Mouse (Mus musculus): ENCODE measurements around the gene Rmnd5a. TPM values are rescaled to one million over a fixed set of nuclear protein-coding genes. Genes with fewer than 3 reads are reported as not detected.

Gene Rmnd5a
- polyA plus RNA-seq, 1 experiment from 2014 or later, result 11.2 TPM

GRCm38 (mm10) chr6:71396016-71396415 lies 44.4 kb downstream of the Rmnd5a start:
- no peak overlapping the region for H3K4me3 ChIP-seq (ENCODE audit: low read length)
- H3K9me3 ChIP-seq (ENCODE audit: control insufficient read depth, low read length), result no peaks in the 10 kb centered on the region
- H3K36me3 ChIP-seq (ENCODE audit: control insufficient read depth, insufficient read depth, low read length), result peaks cover 57% of the 10 kb centered on the region
- no peak for ATAC-seq (ENCODE audit: low FRiP score, low TSS enrichment)
- H3K4me1 ChIP-seq (ENCODE audit: control insufficient read depth, insufficient read depth, low read length), result no peaks in the 10 kb centered on the region
- no peak overlapping the region for H3K27ac ChIP-seq (ENCODE audit: low read depth, low read length)
- no peak overlapping the region for H3K4me2 ChIP-seq (replicated peaks; ENCODE audit: low read depth, low read length)
- no peaks in the 10 kb centered on the region for H3K27me3 ChIP-seq (ENCODE audit: control insufficient read depth, insufficient read depth, low read length)
- no peak overlapping the region for H3K9ac ChIP-seq (ENCODE audit: low read depth, low read length)
- 91% methylated on average over 1 of the region's 1 CpGs for WGBS

GRCm38 (mm10) chr6:71390496-71390895 lies 49.9 kb downstream of the Rmnd5a start:
- Histone ChIP-seq H3K9ac (ENCODE audit: low read depth, low read length) (no peak overlapping the region), H3K4me3 (ENCODE audit: low read length) (no peak overlapping the region), H3K4me1 (ENCODE audit: control insufficient read depth, insufficient read depth, low read length) (no peaks in the 10 kb centered on the region), H3K27ac (ENCODE audit: low read depth, low read length) (no peak overlapping the region), H3K9me3 (ENCODE audit: control insufficient read depth, low read length) (no peaks in the 10 kb centered on the region), H3K4me2 (replicated peaks; ENCODE audit: low read depth, low read length) (no peak overlapping the region), H3K27me3 (ENCODE audit: control insufficient read depth, insufficient read depth, low read length) (no peaks in the 10 kb centered on the region), H3K36me3 (ENCODE audit: control insufficient read depth, insufficient read depth, low read length) (peaks cover 43% of the 10 kb centered on the region)
- 94% methylated on average over 2 of the region's 2 CpGs for WGBS
- ATAC-seq (ENCODE audit: low FRiP score, low TSS enrichment), result no peak

- ATAC-seq (ENCODE audit: low FRiP score, low TSS enrichment), result no peak
- 90% methylated on average over 5 of the region's 5 CpGs for WGBS
- no peak overlapping the region for H3K27ac ChIP-seq (ENCODE audit: low read depth, low read length)
These were observed 58.8 kb downstream of the Rmnd5a start for GRCm38 (mm10) chr6:71381654-71382053.

GRCm38 (mm10) chr6:71376711-71377110 lies 63.7 kb downstream of the Rmnd5a start:
- Histone ChIP-seq H3K4me2 (replicated peaks; ENCODE audit: low read depth, low read length) (no peak overlapping the region), H3K4me1 (ENCODE audit: control insufficient read depth, insufficient read depth, low read length) (no peaks in the 10 kb centered on the region), H3K9ac (ENCODE audit: low read depth, low read length) (no peak overlapping the region), H3K27ac (ENCODE audit: low read depth, low read length) (no peak overlapping the region), H3K36me3 (ENCODE audit: control insufficient read depth, insufficient read depth, low read length) (no peaks in the 10 kb centered on the region), H3K9me3 (ENCODE audit: control insufficient read depth, low read length) (no peaks in the 10 kb centered on the region), H3K4me3 (ENCODE audit: low read length) (no peak overlapping the region), H3K27me3 (ENCODE audit: control insufficient read depth, insufficient read depth, low read length) (no peaks in the 10 kb centered on the region)
- no peak for ATAC-seq (ENCODE audit: low FRiP score, low TSS enrichment)
- 97% methylated on average over 13 of the region's 13 CpGs for WGBS

More at GRCm38 (mm10) chr6:71381654-71382053, 58.8 kb downstream of the Rmnd5a start:
- H3K4me2 ChIP-seq (replicated peaks; ENCODE audit: low read depth, low read length), result no peak overlapping the region
- H3K4me3 ChIP-seq (ENCODE audit: low read length), result no peak overlapping the region
- H3K9me3 ChIP-seq (ENCODE audit: control insufficient read depth, low read length), result no peaks in the 10 kb centered on the region
- no peaks in the 10 kb centered on the region for H3K4me1 ChIP-seq (ENCODE audit: control insufficient read depth, insufficient read depth, low read length)
- no peaks in the 10 kb centered on the region for H3K27me3 ChIP-seq (ENCODE audit: control insufficient read depth, insufficient read depth, low read length)
- no peak overlapping the region for H3K9ac ChIP-seq (ENCODE audit: low read depth, low read length)
- H3K36me3 ChIP-seq (ENCODE audit: control insufficient read depth, insufficient read depth, low read length), result no peaks in the 10 kb centered on the region

GRCm38 (mm10) chr6:71374921-71375320 lies 65.5 kb downstream of the Rmnd5a start:
- Histone ChIP-seq H3K4me1 (ENCODE audit: control insufficient read depth, insufficient read depth, low read length) (no peaks in the 10 kb centered on the region), H3K27ac (ENCODE audit: low read depth, low read length) (no peak overlapping the region), H3K9me3 (ENCODE audit: control insufficient read depth, low read length) (no peaks in the 10 kb centered on the region), H3K9ac (ENCODE audit: low read depth, low read length) (no peak overlapping the region), H3K4me3 (ENCODE audit: low read length) (no peak overlapping the region), H3K4me2 (replicated peaks; ENCODE audit: low read depth, low read length) (no peak overlapping the region), H3K27me3 (ENCODE audit: control insufficient read depth, insufficient read depth, low read length) (no peaks in the 10 kb centered on the region), H3K36me3 (ENCODE audit: control insufficient read depth, insufficient read depth, low read length) (no peaks in the 10 kb centered on the region)
- no peak for ATAC-seq (ENCODE audit: low FRiP score, low TSS enrichment)
- 81% methylated on average over 2 of the region's 2 CpGs for WGBS

- no peaks in the 10 kb centered on the region for H3K4me1 ChIP-seq (ENCODE audit: control insufficient read depth, insufficient read depth, low read length)
- ATAC-seq (ENCODE audit: low FRiP score, low TSS enrichment), result no peak
- no peaks in the 10 kb centered on the region for H3K36me3 ChIP-seq (ENCODE audit: control insufficient read depth, insufficient read depth, low read length)
- no peaks in the 10 kb centered on the region for H3K9me3 ChIP-seq (ENCODE audit: control insufficient read depth, low read length)
- H3K27ac ChIP-seq (ENCODE audit: low read depth, low read length), result no peak overlapping the region
- H3K27me3 ChIP-seq (ENCODE audit: control insufficient read depth, insufficient read depth, low read length), result no peaks in the 10 kb centered on the region
- H3K4me3 ChIP-seq (ENCODE audit: low read length), result no peak overlapping the region
- 90% methylated on average over 19 of the region's 19 CpGs for WGBS
- H3K4me2 ChIP-seq (replicated peaks; ENCODE audit: low read depth, low read length), result no peak overlapping the region
- H3K9ac ChIP-seq (ENCODE audit: low read depth, low read length), result no peak overlapping the region
These were observed 66.1 kb downstream of the Rmnd5a start for GRCm38 (mm10) chr6:71374311-71374829.

GRCm38 (mm10) chr6:71373249-71373775 lies 67.1 kb downstream of the Rmnd5a start, which contains the start of gene Cd8a:
Cd8a (plus strand) TSS chr6:71373427.
- Histone ChIP-seq H3K4me1 (ENCODE audit: control insufficient read depth, insufficient read depth, low read length) (no peaks in the 10 kb centered on the region), H3K9me3 (ENCODE audit: control insufficient read depth, low read length) (no peaks in the 10 kb centered on the region), H3K27me3 (ENCODE audit: control insufficient read depth, insufficient read depth, low read length) (no peaks in the 10 kb centered on the region), H3K9ac (ENCODE audit: low read depth, low read length) (no peak within 1 kb of the TSS), H3K4me2 (replicated peaks; ENCODE audit: low read depth, low read length) (no peak within 1 kb of the TSS), H3K27ac (ENCODE audit: low read depth, low read length) (no peak within 1 kb of the TSS), H3K36me3 (ENCODE audit: control insufficient read depth, insufficient read depth, low read length) (no peaks in the 10 kb centered on the region), H3K4me3 (ENCODE audit: low read length) (no peak within 1 kb of the TSS)
- ATAC-seq (ENCODE audit: low FRiP score, low TSS enrichment), result no peak
- 73% methylated on average over 14 of the region's 14 CpGs for WGBS

GRCm38 (mm10) chr6:71372041-71372720 lies 68.3 kb downstream of the Rmnd5a start:
- Histone ChIP-seq H3K4me2 (replicated peaks; ENCODE audit: low read depth, low read length) (no peak overlapping the region), H3K9ac (ENCODE audit: low read depth, low read length) (no peak overlapping the region), H3K4me3 (ENCODE audit: low read length) (no peak overlapping the region), H3K36me3 (ENCODE audit: control insufficient read depth, insufficient read depth, low read length) (no peaks in the 10 kb centered on the region), H3K27me3 (ENCODE audit: control insufficient read depth, insufficient read depth, low read length) (no peaks in the 10 kb centered on the region), H3K27ac (ENCODE audit: low read depth, low read length) (no peak overlapping the region), H3K4me1 (ENCODE audit: control insufficient read depth, insufficient read depth, low read length) (no peaks in the 10 kb centered on the region), H3K9me3 (ENCODE audit: control insufficient read depth, low read length) (no peaks in the 10 kb centered on the region)
- 87% methylated on average over 5 of the region's 5 CpGs for WGBS
- ATAC-seq (ENCODE audit: low FRiP score, low TSS enrichment), result no peak

GRCm38 (mm10) chr6:71371085-71371605 lies 69.3 kb downstream of the Rmnd5a start:
- Histone ChIP-seq H3K36me3 (ENCODE audit: control insufficient read depth, insufficient read depth, low read length) (no peaks in the 10 kb centered on the region), H3K9ac (ENCODE audit: low read depth, low read length) (no peak overlapping the region), H3K9me3 (ENCODE audit: control insufficient read depth, low read length) (no peaks in the 10 kb centered on the region), H3K4me3 (ENCODE audit: low read length) (no peak overlapping the region), H3K4me2 (replicated peaks; ENCODE audit: low read depth, low read length) (no peak overlapping the region), H3K27me3 (ENCODE audit: control insufficient read depth, insufficient read depth, low read length) (no peaks in the 10 kb centered on the region), H3K27ac (ENCODE audit: low read depth, low read length) (no peak overlapping the region), H3K4me1 (ENCODE audit: control insufficient read depth, insufficient read depth, low read length) (no peaks in the 10 kb centered on the region)
- no peak for ATAC-seq (ENCODE audit: low FRiP score, low TSS enrichment)
- 80% methylated on average over 5 of the region's 5 CpGs for WGBS

All from kidney, embryonic 14.5 days (tissue).